Mouse (Mus musculus): ENCODE data around the gene Btg1-ps1. TPM values are rescaled to one million over a fixed set of nuclear protein-coding genes. Genes with fewer than 3 reads are reported as not detected.

The Btg1-ps1 gene
- not detected for total RNA-seq (2023)

DNA sequence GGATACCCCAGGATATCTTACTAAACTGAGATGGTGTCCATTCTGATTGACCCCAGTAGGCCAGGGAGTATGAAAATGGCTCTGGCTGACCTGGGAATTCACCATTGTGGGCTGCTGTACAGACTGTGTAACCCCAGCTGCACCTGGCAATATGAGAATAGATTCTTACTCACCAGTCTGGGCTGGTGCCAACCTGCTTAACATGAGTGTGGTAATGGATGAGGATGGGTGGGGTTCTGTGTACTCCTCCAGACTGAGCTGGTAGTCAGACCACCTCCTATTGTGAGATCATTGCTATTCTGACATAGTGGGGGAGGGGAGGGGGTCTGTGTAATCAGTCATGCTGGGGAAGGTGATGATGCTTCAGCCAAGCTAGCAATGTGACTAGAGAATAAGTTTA lies at the start of gene Btg1-ps1:
Gene Btg1-ps1 (minus strand): TSS at position 219 of the 400 bp plus-strand sequence.

DNA sequence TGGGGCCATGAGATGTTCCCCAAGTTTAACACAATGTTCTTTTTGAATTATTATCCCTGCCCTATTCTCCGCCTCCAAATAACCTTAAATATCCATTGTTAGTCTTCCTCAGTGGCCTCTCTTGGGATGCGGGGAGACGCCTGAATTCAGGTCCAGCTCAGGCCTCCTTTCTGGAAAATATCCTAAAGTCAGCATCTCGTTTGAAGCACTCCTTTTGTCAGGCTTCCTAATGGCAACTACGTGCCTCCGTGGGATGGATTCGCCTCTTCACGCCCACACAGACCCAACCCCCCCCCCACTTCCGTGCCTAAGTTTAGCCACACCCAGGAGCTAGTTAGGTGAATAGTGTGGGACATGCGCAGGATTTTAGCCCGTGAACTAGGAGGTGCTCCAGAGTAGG lies 47.6 kb upstream of the Btg1-ps1 start, which contains the start of gene Rhox10:
Gene Rhox10 (plus strand): TSS at position 301 of the 400 bp plus-strand sequence.

DNA sequence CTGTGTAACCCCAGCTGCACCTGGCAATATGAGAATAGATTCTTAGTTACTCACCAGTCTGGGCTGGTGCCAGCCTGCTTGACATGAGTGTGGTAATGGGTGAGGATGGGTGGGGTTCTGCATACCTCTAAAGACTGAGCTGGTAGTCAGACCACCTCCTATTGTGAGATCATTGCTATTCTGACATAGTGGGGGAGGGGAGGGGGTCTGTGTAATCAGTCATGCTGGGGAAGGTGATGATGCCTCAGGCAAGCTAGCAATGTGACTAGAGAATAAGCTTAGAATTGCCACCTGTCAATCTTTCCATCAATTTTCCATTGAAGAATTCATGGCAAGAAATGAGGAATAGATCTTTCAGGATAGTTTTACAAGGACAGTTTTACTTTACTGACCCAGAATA lies 24.4 kb upstream of the Btg1-ps1 start, which contains the start of gene Btg1-ps2:
Gene Btg1-ps2 (minus strand): TSS at position 101 of the 400 bp plus-strand sequence.

Other genes starting within 250 kb of the Btg1-ps1 start
- gene Rhox5, start 214.0 kb downstream of the Btg1-ps1 start, total RNA-seq (2023) = not detected
- gene Rhox6, start 191.9 kb downstream of the Btg1-ps1 start, total RNA-seq (2023) = not detected
- not detected for gene Rhox7a, start 187.1 kb downstream of the Btg1-ps1 start, total RNA-seq (2023)
- not detected for gene Rhox8, start 139.9 kb downstream of the Btg1-ps1 start, total RNA-seq (2023)
- not detected for gene Rhox7b, start 121.6 kb downstream of the Btg1-ps1 start, total RNA-seq (2023)
- gene Rhox9, start 117.0 kb downstream of the Btg1-ps1 start, total RNA-seq (2023) = not detected
- gene Btg1-ps2, start 24.3 kb upstream of the Btg1-ps1 start, total RNA-seq (2023) = not detected
- gene Rhox10, start 47.7 kb upstream of the Btg1-ps1 start, total RNA-seq (2023) = not detected
- not detected for gene Rhox11, start 66.3 kb upstream of the Btg1-ps1 start, total RNA-seq (2023)
- gene Rhox12, start 92.1 kb upstream of the Btg1-ps1 start, total RNA-seq (2023) = not detected
- not detected for gene Rhox13, start 102.4 kb upstream of the Btg1-ps1 start, total RNA-seq (2023)
- gene Zbtb33, start 171.0 kb upstream of the Btg1-ps1 start, total RNA-seq (2023) = 10 to 100 TPM; 34.8 to 39.0 TPM
- gene Tmem255a, start 233.6 kb upstream of the Btg1-ps1 start, total RNA-seq (2023) = under 1 TPM; 0.27 to 0.32 TPM

Measured in B cell, adult 67 days (primary cell).